Mouse (Mus musculus) right cerebral cortex, adult 18-20 months (tissue): Measurements from ENCODE around the gene Macf1.
A peak's percentile ranks its signal among the peaks of the same experiment; 100 is the strongest.
"Not testable (repeated sequence)": the region's sequence is repeated elsewhere in the genome, so short reads cannot be mapped to it uniquely, and the experiment has no call there.

Experiments
- DNase-seq: peaks from one replicate; pipeline ENCODE4 v3.0.0; 2022; ENCODE audit warnings: mixed read lengths

The Macf1 gene

GRCm38 (mm10) chr4:123530976-123531375 lies 153.2 kb downstream of the Macf1 start:
- DNase-seq: no peak

GRCm38 (mm10) chr4:123529230-123529629 lies 154.9 kb downstream of the Macf1 start:
- DNase-seq: peak; percentile 47

GRCm38 (mm10) chr4:123527607-123528010 lies 156.6 kb downstream of the Macf1 start:
- DNase-seq: peak; percentile 75

- DNase-seq: peak; percentile 51
These were observed 157.3 kb downstream of the Macf1 start for GRCm38 (mm10) chr4:123526779-123527280.

GRCm38 (mm10) chr4:123524746-123525145 lies 159.4 kb downstream of the Macf1 start:
- no peak for DNase-seq

GRCm38 (mm10) chr4:123520123-123520522 lies 164.0 kb downstream of the Macf1 start:
- DNase-seq: not testable (repeated sequence)

GRCm38 (mm10) chr4:123515673-123516072 lies 168.5 kb downstream of the Macf1 start:
- DNase-seq: no peak

GRCm38 (mm10) chr4:123510201-123510600 lies 174.0 kb downstream of the Macf1 start:
- DNase-seq: no peak

GRCm38 (mm10) chr4:123489086-123489485 lies 195.1 kb downstream of the Macf1 start:
- no peak for DNase-seq

GRCm38 (mm10) chr4:123479991-123480390 lies 204.2 kb downstream of the Macf1 start:
- DNase-seq: no peak

- peak; percentile 23 for DNase-seq
These were observed 205.3 kb downstream of the Macf1 start for GRCm38 (mm10) chr4:123478655-123479433.

GRCm38 (mm10) chr4:123465799-123466198 lies 218.4 kb downstream of the Macf1 start:
- DNase-seq: no peak

GRCm38 (mm10) chr4:123460595-123461272 lies 223.4 kb downstream of the Macf1 start:
- DNase-seq: no peak

GRCm38 (mm10) chr4:123454871-123455640 lies 229.1 kb downstream of the Macf1 start:
- DNase-seq: no peak

GRCm38 (mm10) chr4:123453729-123454128 lies 230.4 kb downstream of the Macf1 start:
- no peak for DNase-seq

GRCm38 (mm10) chr4:123451991-123452390 lies 232.2 kb downstream of the Macf1 start:
- no peak for DNase-seq

- no peak for DNase-seq
These were observed 234.9 kb downstream of the Macf1 start for GRCm38 (mm10) chr4:123449304-123449703.

GRCm38 (mm10) chr4:123448015-123448414 lies 236.1 kb downstream of the Macf1 start:
- no peak for DNase-seq

GRCm38 (mm10) chr4:123447251-123447650 lies 236.9 kb downstream of the Macf1 start:
- no peak for DNase-seq

GRCm38 (mm10) chr4:123446754-123447153 lies 237.4 kb downstream of the Macf1 start:
- no peak for DNase-seq

- DNase-seq: not testable (repeated sequence)
These were observed 237.9 kb downstream of the Macf1 start for GRCm38 (mm10) chr4:123446221-123446620.

- DNase-seq: no peak
These were observed 245.7 kb downstream of the Macf1 start for GRCm38 (mm10) chr4:123438414-123438813.

GRCm38 (mm10) chr4:123433171-123433570 lies 251.0 kb downstream of the Macf1 start:
- DNase-seq: no peak
